Mouse (Mus musculus) myocyte (in vitro differentiated cells): ENCODE results near the gene Dvl2.

Experiments used
- E2F4 ChIP-seq: IDR thresholded peaks from one replicate; pipeline ENCODE4 v1.6.1; 2011; ENCODE audit warnings: mild to moderate bottlenecking, control low read depth, moderate library complexity; ENCODE audit not compliant: insufficient read depth
- POLR2A ChIP-seq: IDR thresholded peaks from one replicate; pipeline ENCODE4 v1.6.1; 2011; ENCODE audit warnings: low read depth, mild to moderate bottlenecking, control low read depth, moderate library complexity; ENCODE audit not compliant: insufficient read length

DNA sequence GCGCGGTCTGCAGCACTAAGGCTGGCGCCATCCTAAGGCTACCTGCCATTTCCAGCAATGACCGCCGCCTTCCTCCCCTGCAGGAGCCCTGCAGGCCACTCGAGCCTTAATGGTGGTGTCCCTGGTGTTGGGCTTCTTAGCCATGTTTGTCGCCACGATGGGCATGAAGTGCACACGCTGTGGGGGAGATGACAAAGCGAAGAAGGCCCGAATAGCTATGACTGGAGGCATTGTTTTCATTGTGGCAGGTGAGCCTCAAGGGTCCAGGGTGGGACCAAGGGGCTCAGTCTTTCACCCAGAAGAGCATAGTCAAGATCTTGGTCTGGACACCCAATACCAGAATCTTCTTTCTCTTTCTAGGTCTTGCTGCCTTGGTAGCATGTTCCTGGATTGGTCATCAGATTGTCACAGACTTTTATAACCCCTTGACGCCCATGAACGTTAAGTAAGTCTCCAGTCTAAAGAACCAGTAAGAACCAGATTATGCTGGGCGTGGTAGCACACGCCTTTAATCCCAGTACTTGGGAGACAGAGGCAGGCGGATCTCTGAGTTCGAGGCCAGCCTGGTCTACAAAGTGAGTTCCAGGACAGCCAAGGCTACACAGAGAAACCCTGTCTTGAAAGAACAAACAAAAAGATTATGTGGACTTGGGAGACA is 33.4 kb upstream of the Dvl2 start:
- TF ChIP-seq POLR2A (no peak), E2F4 (no peak)
